In genomic region chr8:105025050-105025449, GRCm38 (mm10) we compare ENCODE assay signal across 10 mouse cellular contexts. TPM values are rescaled to one million over a fixed set of nuclear protein-coding genes. Genes with fewer than 3 reads are reported as not detected.
DNase-seq lines count a peak whose midpoint lies in the region; ATAC-seq and TF ChIP-seq lines count a peak whose summit lies in the region.
"Had no signal": no experiment of that assay in that cellular context is flagged by ENCODE, and none has a peak within 500 bp of the region (broad histone marks: within the 10 kb centered on the region; RNA-seq: fewer than 3 reads in every experiment).

No protein-coding gene starts in this region.

- H3K4me3 ChIP-seq in kidney, embryonic 15.5 days (replicated peaks) = no peak overlapping the region
- no peak overlapping the region for H3K4me3 ChIP-seq in C2C12 (ENCODE audit: insufficient read depth, poor library complexity, severe bottlenecking)

- no peaks in the 10 kb centered on the region; the same call in 1 of the 2 replicates for H3K9me3 ChIP-seq in kidney, embryonic 15.5 days (replicated peaks)

- H3K4me1 ChIP-seq in kidney, embryonic 15.5 days = no peaks in the 10 kb centered on the region

- TF ChIP-seq CTCF in C2C12 (IDR thresholded peaks at IDR 0.05; ENCODE audit: control insufficient read depth, insufficient read depth, insufficient read length) = peak; percentile 12

- H3K36me3 ChIP-seq in kidney, embryonic 15.5 days = no peaks in the 10 kb centered on the region
- H3K36me3 ChIP-seq in C2C12 (ENCODE audit: control insufficient read depth, insufficient read depth) = no peaks in the 10 kb centered on the region

- ATAC-seq in kidney, embryonic 15.5 days (replicated peaks; ENCODE audit: low FRiP score) = no peak

- no peak overlapping the region for H3K4me2 ChIP-seq in kidney, embryonic 15.5 days

- H3K27ac ChIP-seq in kidney, embryonic 15.5 days = no peak overlapping the region
- H3K27ac ChIP-seq: macrophage had no signal

- no peak overlapping the region for H3K9ac ChIP-seq in kidney, embryonic 15.5 days

- H3K79me2 ChIP-seq in C2C12 (ENCODE audit: control insufficient read depth, insufficient read depth) = no peaks in the 10 kb centered on the region

- WGBS in kidney, embryonic 15.5 days = 76% methylated on average over 2 of the region's 2 CpGs

- no peaks in the 10 kb centered on the region for H3K27me3 ChIP-seq in kidney, embryonic 15.5 days
- no peaks in the 10 kb centered on the region for H3K27me3 ChIP-seq in C2C12 (ENCODE audit: control insufficient read depth, insufficient read depth, insufficient read length)

- peak; percentile 59 for DNase-seq in kidney, adult 9 months
- DNase-seq in Muller cell, postnatal 12 days (ENCODE audit: inconsistent ontology term) = peak; percentile 30
- peak; percentile 2 for DNase-seq in fibroblast of lung, adult 2 months (ENCODE audit: low read depth)
- no peak for DNase-seq in urinary bladder, adult 18-20 months (ENCODE audit: low spot score in 2 of 2)
- DNase-seq in testis, postnatal 10 days (ENCODE audit: low spot score) = no peak
- no peak for DNase-seq in gastrocnemius, adult 18-20 months (ENCODE audit: low spot score)

- no peak overlapping the region for H3ac ChIP-seq in C2C12 (ENCODE audit: control insufficient read depth, insufficient read length, low read depth)

- H3K79me3 ChIP-seq in C2C12 (ENCODE audit: low read depth) = no peaks in the 10 kb centered on the region

TF ChIP-seq in C2C12, 6 proteins besides CTCF, POLR2A, EP300 and RAD21:
- no peak for TF ChIP-seq USF1 (IDR thresholded peaks at IDR 0.05; ENCODE audit: low read depth)
- no peak for TF ChIP-seq CEBPB (IDR thresholded peaks at IDR 0.05; ENCODE audit: low read depth)
- no peak for TF ChIP-seq MYOD1 (IDR thresholded peaks at IDR 0.05; ENCODE audit: control insufficient read depth, insufficient read length, low read depth)
- TF ChIP-seq MYOG (IDR thresholded peaks at IDR 0.05; ENCODE audit: control insufficient read depth, extremely low read depth, insufficient read length) = no peak
- TF ChIP-seq FOSL1 (IDR thresholded peaks at IDR 0.05; ENCODE audit: insufficient read depth, low read length, poor library complexity, severe bottlenecking) = no peak
- TF ChIP-seq MAX (IDR thresholded peaks at IDR 0.05) = no peak

RNA-seq across cellular contexts. Expression of gene Ces3a, which starts 23.4 kb away (rescaled TPM):
- not detected in 2 replicates for polyA plus RNA-seq in kidney, embryonic 15.5 days (2015; fragmentation: Nextera tagmentation; extraction: Ambion mirVana)
- not detected for polyA plus RNA-seq in C2C12 (2012; fragmentation: generic; extraction: Trizol)
- under 1 TPM in 1 of 2 experiments, not detected in 1; 0.57 TPM for total RNA-seq in gastrocnemius, adult 18-20 months (2021)
- polyA plus RNA-seq: macrophage had no signal

RNA-seq across cellular contexts. Expression of gene Ces2h, which starts 24.4 kb away (rescaled TPM):
- polyA plus RNA-seq in kidney, embryonic 15.5 days (2015; fragmentation: Nextera tagmentation; extraction: Ambion mirVana) = not detected in 2 replicates
- polyA plus RNA-seq in C2C12 (2012; fragmentation: generic; extraction: Trizol) = not detected
- total RNA-seq in gastrocnemius, adult 18-20 months (2021) = not detected
- total RNA-seq: adrenal gland, postnatal 36 days had no signal
- polyA plus RNA-seq: macrophage had no signal

RNA-seq across cellular contexts. Expression of gene Ces3b, which starts 58.5 kb away (rescaled TPM):
- polyA plus RNA-seq in kidney, embryonic 15.5 days (2015; fragmentation: Nextera tagmentation; extraction: Ambion mirVana) = not detected in 2 replicates
- not detected for polyA plus RNA-seq in C2C12 (2012; fragmentation: generic; extraction: Trizol)
- total RNA-seq in gastrocnemius, adult 18-20 months (2021) = under 1 TPM in 1 of 2 experiments, not detected in 1; 0.12 TPM
- polyA plus RNA-seq: macrophage had no signal

Comparison
In these comparisons a context has a peak if more than half of its experiments do, and no peak if none do; other contexts are left out.
1. DNase-seq: peak in kidney, adult 9 months (single experiment), Muller cell, postnatal 12 days (single experiment) and fibroblast of lung, adult 2 months (single experiment); none in urinary bladder, adult 18-20 months (0 of 2), testis, postnatal 10 days (single experiment) and gastrocnemius, adult 18-20 months (single experiment).